Mouse (Mus musculus) small intestine, adult 2 months (tissue): ENCODE measurements around the gene Ahcyl2.

Source experiments
- CTCF ChIP-seq: fragments of 200-500 bp; IDR thresholded peaks from 2 replicates; pipeline ENCODE4 v1.5.1; 2012; ENCODE audit warnings: low read depth, mild to moderate bottlenecking, control low read depth, inconsistent platforms, low read length, moderate library complexity, mixed read lengths; ENCODE audit not compliant: insufficient replicate concordance, insufficient read length; ENCODE audit errors: extremely low read depth
- POLR2A ChIP-seq: fragments of 200-500 bp; IDR thresholded peaks from 2 replicates; pipeline ENCODE4 v1.6.1; 2012; ENCODE audit warnings: low read depth, mild to moderate bottlenecking, control low read depth, inconsistent platforms, low read length, moderate library complexity

GRCm38 (mm10) chr6:29804006-29804405, 36.2 kb downstream of the Ahcyl2 start:
- TF ChIP-seq CTCF (no peak), POLR2A (no peak)
